Mouse (Mus musculus): ENCODE measurements around the gene Cnih2. TPM values are rescaled to one million over a fixed set of nuclear protein-coding genes. Genes with fewer than 3 reads are reported as not detected.
A peak's percentile ranks its signal among the peaks of the same experiment; 100 is the strongest.

Cnih2 gene
- total and polyA plus RNA-seq, 2 experiments, result 0.12 TPM; not detected in 1

DNA sequence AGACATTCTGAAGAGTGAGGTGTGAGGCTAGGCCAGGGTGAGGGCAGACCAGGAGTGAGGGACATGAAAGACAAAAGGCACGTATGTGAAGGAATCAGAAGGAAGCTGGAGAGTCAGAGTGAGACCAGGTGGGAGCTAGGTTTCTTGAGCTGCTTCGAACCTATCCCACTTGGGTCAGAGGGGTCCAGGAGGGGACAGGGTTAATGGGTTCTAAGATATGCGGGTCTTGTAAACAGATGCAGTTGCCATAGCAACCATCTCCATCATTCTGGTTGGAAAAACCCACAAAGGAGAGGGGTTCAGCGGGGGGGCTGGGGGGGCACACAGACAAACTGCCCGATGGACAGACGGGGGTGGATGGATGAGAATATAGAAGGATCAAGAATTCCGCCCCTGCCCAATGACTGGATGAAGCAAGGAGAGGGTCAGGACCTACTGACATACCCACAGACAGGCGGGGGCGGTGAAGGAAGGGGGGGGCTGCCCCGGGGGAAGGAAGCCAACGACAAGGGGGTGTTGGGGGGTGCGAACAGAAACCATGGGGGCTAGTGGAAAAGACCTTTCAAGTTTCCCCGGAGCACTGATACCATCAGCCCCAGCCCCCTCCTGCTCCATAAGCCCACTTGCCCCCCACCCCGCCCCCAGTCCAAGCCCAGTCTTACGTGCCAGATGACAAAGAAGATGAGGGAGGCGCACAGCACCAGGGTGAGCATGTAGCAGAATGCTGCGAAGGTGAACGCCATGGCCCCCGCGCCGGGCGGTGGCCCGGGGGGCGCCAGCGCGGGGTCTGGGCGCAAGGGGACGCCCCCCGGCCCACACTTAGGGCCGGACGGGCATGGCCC is 579 bp downstream of the Cnih2 start:
- 12% methylated on average over 26 of the region's 31 CpGs for WGBS
- Histone ChIP-seq H3K36me3 (ENCODE audit: control insufficient read depth, insufficient read depth, low read length) (peaks cover 12% of the 10 kb centered on the region), H3K27me3 (ENCODE audit: control insufficient read depth, insufficient read depth, low read length) (no peaks in the 10 kb centered on the region), H3K79me2 (ENCODE audit: control insufficient read depth, insufficient read depth, low read length) (no peaks in the 10 kb centered on the region), H3K9ac (ENCODE audit: low read depth, low read length) (peak overlapping the region; percentile 37; the same call in 1 of the 2 replicates), H3K27ac (replicated peaks; ENCODE audit: insufficient read depth, low read depth, low read length) (no peak overlapping the region), H3K4me3 (ENCODE audit: insufficient read depth, low read depth, low read length) (no peak overlapping the region; the same call in 1 of the 2 replicates), H3K4me1 (ENCODE audit: control insufficient read depth, insufficient read depth, low read length) (peaks cover 1% of the 10 kb centered on the region; the same call in 1 of the 2 replicates)
- DNase-seq (ENCODE audit: extremely low read depth, low read depth, low spot score), result no peak
- no peak for TF ChIP-seq CTCF (IDR thresholded peaks at IDR 0.05; ENCODE audit: low read depth, low read length)
- no peak for TF ChIP-seq POLR2A (IDR thresholded peaks at IDR 0.05; ENCODE audit: extremely low read depth, insufficient read depth, low read length)

- no peak overlapping the region for H3K9ac ChIP-seq (ENCODE audit: low read depth, low read length)
- no peak for DNase-seq (ENCODE audit: extremely low read depth, low read depth, low spot score)
- no peaks in the 10 kb centered on the region for H3K27me3 ChIP-seq (ENCODE audit: control insufficient read depth, insufficient read depth, low read length)
- H3K79me2 ChIP-seq (ENCODE audit: control insufficient read depth, insufficient read depth, low read length), result no peaks in the 10 kb centered on the region
- TF ChIP-seq POLR2A (IDR thresholded peaks at IDR 0.05; ENCODE audit: extremely low read depth, insufficient read depth, low read length), result no peak
- TF ChIP-seq CTCF (IDR thresholded peaks at IDR 0.05; ENCODE audit: low read depth, low read length), result no peak
- H3K4me1 ChIP-seq (ENCODE audit: control insufficient read depth, insufficient read depth, low read length), result peaks cover 1% of the 10 kb centered on the region; the same call in 1 of the 2 replicates
- no peaks in the 10 kb centered on the region; the same call in 1 of the 2 replicates for H3K36me3 ChIP-seq (ENCODE audit: control insufficient read depth, insufficient read depth, low read length)
- H3K27ac ChIP-seq (replicated peaks; ENCODE audit: insufficient read depth, low read depth, low read length), result no peak overlapping the region
- no peak overlapping the region for H3K4me3 ChIP-seq (ENCODE audit: insufficient read depth, low read depth, low read length)
- 7% methylated on average over 9 of the region's 9 CpGs for WGBS
Observed at GRCm38 (mm10) chr19:5095887-5096474, 2.3 kb downstream of the Cnih2 start.

DNA sequence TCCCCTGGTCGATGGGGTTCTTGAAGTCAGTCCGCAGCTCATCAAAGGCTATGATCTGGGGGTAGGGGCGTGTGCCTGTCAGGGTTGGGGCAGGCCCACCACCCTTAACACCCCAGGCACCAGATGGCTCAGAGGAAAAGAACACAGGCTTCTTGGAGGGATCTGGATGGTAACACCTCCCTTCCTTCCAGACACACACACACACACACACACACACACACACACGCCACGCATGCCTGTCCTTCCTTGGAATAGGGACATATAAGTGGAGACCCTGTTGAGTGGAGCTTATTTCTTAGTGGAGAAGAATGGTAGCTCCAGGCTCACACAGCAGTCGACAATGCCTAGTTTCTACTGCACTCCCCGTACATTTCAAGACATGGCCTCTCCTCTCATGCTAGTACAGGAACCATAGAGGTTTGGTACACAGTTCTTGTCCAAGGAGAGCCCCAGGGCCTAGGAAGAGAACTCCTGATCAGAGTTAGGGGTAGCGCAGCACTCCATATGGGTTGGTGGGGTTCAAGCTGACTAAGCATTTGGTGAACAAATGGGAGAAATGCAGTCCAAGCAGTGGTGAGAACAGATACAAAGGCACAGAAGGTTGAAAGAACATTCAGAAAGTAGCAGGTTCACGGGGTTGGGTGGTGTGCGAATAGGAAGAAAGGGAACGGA is 3.4 kb downstream of the Cnih2 start:
- TF ChIP-seq CTCF (IDR thresholded peaks at IDR 0.05; ENCODE audit: low read depth, low read length) (no peak), POLR2A (IDR thresholded peaks at IDR 0.05; ENCODE audit: extremely low read depth, insufficient read depth, low read length) (no peak)
- Histone ChIP-seq H3K9ac (ENCODE audit: low read depth, low read length) (no peak overlapping the region), H3K4me3 (ENCODE audit: insufficient read depth, low read depth, low read length) (no peak overlapping the region), H3K27me3 (ENCODE audit: control insufficient read depth, insufficient read depth, low read length) (no peaks in the 10 kb centered on the region), H3K79me2 (ENCODE audit: control insufficient read depth, insufficient read depth, low read length) (no peaks in the 10 kb centered on the region), H3K27ac (replicated peaks; ENCODE audit: insufficient read depth, low read depth, low read length) (no peak overlapping the region), H3K36me3 (ENCODE audit: control insufficient read depth, insufficient read depth, low read length) (no peaks in the 10 kb centered on the region), H3K4me1 (ENCODE audit: control insufficient read depth, insufficient read depth, low read length) (peaks cover 1% of the 10 kb centered on the region; the same call in 1 of the 2 replicates)
- DNase-seq (ENCODE audit: extremely low read depth, low read depth, low spot score), result no peak
- 43% methylated on average over 11 of the region's 11 CpGs for WGBS

DNA sequence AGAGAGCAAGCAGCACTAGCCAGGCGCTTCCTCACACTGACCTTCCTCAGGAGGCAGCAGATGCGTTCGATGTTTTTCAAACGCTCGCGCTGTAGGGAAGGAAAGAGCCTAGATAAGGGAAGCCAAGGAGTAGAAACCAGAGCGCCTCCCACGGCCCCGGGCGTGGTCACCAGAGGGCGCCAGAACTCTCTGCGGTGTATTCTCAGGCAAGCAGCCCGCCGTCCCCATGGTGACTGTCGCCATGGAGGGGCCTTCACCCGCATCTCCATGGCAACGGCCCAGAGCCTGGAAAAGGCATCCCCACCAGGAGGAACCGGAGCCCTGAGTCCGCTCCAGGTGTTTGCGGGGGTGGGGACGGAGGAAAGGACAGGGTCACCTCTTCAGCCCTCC is 4.1 kb downstream of the Cnih2 start:
- H3K4me3 ChIP-seq (ENCODE audit: insufficient read depth, low read depth, low read length), result no peak overlapping the region
- DNase-seq (ENCODE audit: extremely low read depth, low read depth, low spot score), result peak; percentile 44
- no peak overlapping the region for H3K27ac ChIP-seq (replicated peaks; ENCODE audit: insufficient read depth, low read depth, low read length)
- TF ChIP-seq POLR2A (IDR thresholded peaks at IDR 0.05; ENCODE audit: extremely low read depth, insufficient read depth, low read length), result no peak
- peak; percentile 86 for TF ChIP-seq CTCF (IDR thresholded peaks at IDR 0.05; ENCODE audit: low read depth, low read length)
- H3K79me2 ChIP-seq (ENCODE audit: control insufficient read depth, insufficient read depth, low read length), result no peaks in the 10 kb centered on the region
- no peaks in the 10 kb centered on the region for H3K36me3 ChIP-seq (ENCODE audit: control insufficient read depth, insufficient read depth, low read length)
- no peaks in the 10 kb centered on the region for H3K27me3 ChIP-seq (ENCODE audit: control insufficient read depth, insufficient read depth, low read length)
- 1% methylated on average over 21 of the region's 21 CpGs for WGBS
- H3K4me1 ChIP-seq (ENCODE audit: control insufficient read depth, insufficient read depth, low read length), result peaks cover 2% of the 10 kb centered on the region; the same call in 1 of the 2 replicates
- H3K9ac ChIP-seq (ENCODE audit: low read depth, low read length), result no peak overlapping the region

- Histone ChIP-seq H3K36me3 (ENCODE audit: control insufficient read depth, insufficient read depth, low read length) (no peaks in the 10 kb centered on the region), H3K4me1 (ENCODE audit: control insufficient read depth, insufficient read depth, low read length) (peaks cover 6% of the 10 kb centered on the region; the same call in 1 of the 2 replicates), H3K27ac (replicated peaks; ENCODE audit: insufficient read depth, low read depth, low read length) (no peak overlapping the region), H3K79me2 (ENCODE audit: control insufficient read depth, insufficient read depth, low read length) (no peaks in the 10 kb centered on the region), H3K27me3 (ENCODE audit: control insufficient read depth, insufficient read depth, low read length) (no peaks in the 10 kb centered on the region), H3K9ac (ENCODE audit: low read depth, low read length) (no peak overlapping the region), H3K4me3 (ENCODE audit: insufficient read depth, low read depth, low read length) (no peak overlapping the region)
- no peak for DNase-seq (ENCODE audit: extremely low read depth, low read depth, low spot score)
- 78% methylated on average over 12 of the region's 12 CpGs for whole genome bisulfite sequencing
- TF ChIP-seq CTCF (IDR thresholded peaks at IDR 0.05; ENCODE audit: low read depth, low read length), result no peak
- no peak for TF ChIP-seq POLR2A (IDR thresholded peaks at IDR 0.05; ENCODE audit: extremely low read depth, insufficient read depth, low read length)
Observed at GRCm38 (mm10) chr19:5093481-5094242, 4.7 kb downstream of the Cnih2 start.
